Mouse (Mus musculus) hindbrain, embryonic 15.5 days (tissue): ENCODE results near the gene Gm10944. TPM values are rescaled to one million over a fixed set of nuclear protein-coding genes. Genes with fewer than 3 reads are reported as not detected.

Source experiments
- ATAC-seq: fragments of 200-750 bp; cut with Nextera tagmentation; 2 replicates; pipeline ENCODE4 v1.8.0; 2017; ENCODE audit warnings: low read depth, moderate number of reproducible peaks, moderate TSS enrichment; ENCODE audit not compliant: low FRiP score
- H3K27ac ChIP-seq: fragments of 300-500 bp; sonication (generic); replicated peaks from 2 replicates; pipeline ENCODE4 v1.5.1; 2015; ENCODE audit warnings: mild to moderate bottlenecking, inconsistent platforms
- H3K27me3 ChIP-seq: fragments of 300-500 bp; sonication (generic); 2 replicates; pipeline ENCODE4 v1.6.1; 2015; ENCODE audit warnings: control low read depth, inconsistent platforms
- H3K36me3 ChIP-seq: fragments of 300-500 bp; sonication (generic); 2 replicates; pipeline ENCODE4 v1.6.1; 2015; ENCODE audit warnings: control low read depth, inconsistent platforms
- H3K4me1 ChIP-seq: fragments of 300-500 bp; sonication (generic); replicated peaks from 2 replicates; pipeline ENCODE4 v1.6.1; 2015; ENCODE audit warnings: control low read depth, inconsistent platforms
- H3K4me2 ChIP-seq: fragments of 300-500 bp; sonication (generic); 2 replicates; pipeline ENCODE4 v1.6.1; 2015; ENCODE audit warnings: moderate library complexity, mild to moderate bottlenecking, inconsistent platforms
- H3K4me3 ChIP-seq: fragments of 300-500 bp; sonication (generic); 2 replicates; pipeline ENCODE4 v1.5.1; 2015; ENCODE audit warnings: mild to moderate bottlenecking, inconsistent platforms
- H3K9ac ChIP-seq: fragments of 300-500 bp; sonication (generic); 2 replicates; pipeline ENCODE4 v1.6.1; 2015; ENCODE audit warnings: inconsistent platforms
- H3K9me3 ChIP-seq: fragments of 300-500 bp; sonication (generic); 2 replicates; pipeline ENCODE4 v1.6.1; 2016; ENCODE audit warnings: control low read depth, inconsistent platforms
- WGBS: fragments of 180-500 bp; shearing (Covaris S2); methylation state at CpG from one replicate; pipeline ENCODE4 v1.1.7; 2015; 5-methylcytosine and 5-hydroxymethylcytosine counted together
- polyA plus RNA-seq: library from polyadenylated mRNA; unstranded; fragments of >200 nt; fragmentation: Nextera tagmentation; extraction: Ambion mirVana; gene quantifications from 2 replicates; pipeline ENCODE4 v1.2.1, GENCODE M21; 2015

Gm10944 gene
- polyA plus RNA-seq, 1 experiment from 2014 or later = not detected

DNA sequence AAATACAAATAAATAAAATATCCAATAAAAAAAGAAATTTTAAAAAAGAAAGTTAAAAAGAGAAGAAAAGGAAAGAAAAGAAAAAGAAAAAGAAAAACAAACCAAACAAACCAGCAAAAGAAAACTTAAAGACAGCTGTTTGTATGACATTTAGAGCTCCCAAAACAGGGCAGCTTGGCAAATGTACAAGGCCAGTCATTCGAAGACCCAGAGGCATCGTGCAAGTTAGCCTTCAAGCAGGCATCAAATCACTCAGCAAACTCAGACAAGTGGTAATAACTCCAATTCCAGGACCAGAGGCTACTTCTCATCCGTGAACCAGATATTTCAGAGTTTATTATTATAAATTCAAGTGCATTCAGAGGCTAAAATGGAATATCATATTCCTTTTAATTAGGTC is 45.4 kb downstream of the Gm10944 start:
- no peaks in the 10 kb centered on the region for H3K4me1 ChIP-seq
- no peak overlapping the region for H3K9ac ChIP-seq
- H3K4me2 ChIP-seq = no peak overlapping the region
- H3K27ac ChIP-seq = no peak overlapping the region
- H3K9me3 ChIP-seq = no peaks in the 10 kb centered on the region
- no peak overlapping the region for H3K4me3 ChIP-seq
- WGBS = 85% methylated on average over 3 of the region's 3 CpGs
- H3K36me3 ChIP-seq = no peaks in the 10 kb centered on the region
- no peaks in the 10 kb centered on the region for H3K27me3 ChIP-seq
- no peak for ATAC-seq

Other genes starting within 250 kb of the Gm10944 start
- gene Adgb, start 209.0 kb upstream of the Gm10944 start, polyA plus RNA-seq = 0.17 and 0.18 TPM in 2 replicates
- gene Rab32, start 123.1 kb upstream of the Gm10944 start, polyA plus RNA-seq = 5.1 and 5.9 TPM in 2 replicates